Mouse (Mus musculus): Measurements from ENCODE around the gene Ttf1. TPM values are rescaled to one million over a fixed set of nuclear protein-coding genes. Genes with fewer than 3 reads are reported as not detected.
"Not testable (repeated sequence)": the region's sequence is repeated elsewhere in the genome, so short reads cannot be mapped to it uniquely, and the experiment has no call there.

Gene Ttf1
- polyA plus RNA-seq, 1 experiment from 2014 or later: 6.0 TPM

DNA sequence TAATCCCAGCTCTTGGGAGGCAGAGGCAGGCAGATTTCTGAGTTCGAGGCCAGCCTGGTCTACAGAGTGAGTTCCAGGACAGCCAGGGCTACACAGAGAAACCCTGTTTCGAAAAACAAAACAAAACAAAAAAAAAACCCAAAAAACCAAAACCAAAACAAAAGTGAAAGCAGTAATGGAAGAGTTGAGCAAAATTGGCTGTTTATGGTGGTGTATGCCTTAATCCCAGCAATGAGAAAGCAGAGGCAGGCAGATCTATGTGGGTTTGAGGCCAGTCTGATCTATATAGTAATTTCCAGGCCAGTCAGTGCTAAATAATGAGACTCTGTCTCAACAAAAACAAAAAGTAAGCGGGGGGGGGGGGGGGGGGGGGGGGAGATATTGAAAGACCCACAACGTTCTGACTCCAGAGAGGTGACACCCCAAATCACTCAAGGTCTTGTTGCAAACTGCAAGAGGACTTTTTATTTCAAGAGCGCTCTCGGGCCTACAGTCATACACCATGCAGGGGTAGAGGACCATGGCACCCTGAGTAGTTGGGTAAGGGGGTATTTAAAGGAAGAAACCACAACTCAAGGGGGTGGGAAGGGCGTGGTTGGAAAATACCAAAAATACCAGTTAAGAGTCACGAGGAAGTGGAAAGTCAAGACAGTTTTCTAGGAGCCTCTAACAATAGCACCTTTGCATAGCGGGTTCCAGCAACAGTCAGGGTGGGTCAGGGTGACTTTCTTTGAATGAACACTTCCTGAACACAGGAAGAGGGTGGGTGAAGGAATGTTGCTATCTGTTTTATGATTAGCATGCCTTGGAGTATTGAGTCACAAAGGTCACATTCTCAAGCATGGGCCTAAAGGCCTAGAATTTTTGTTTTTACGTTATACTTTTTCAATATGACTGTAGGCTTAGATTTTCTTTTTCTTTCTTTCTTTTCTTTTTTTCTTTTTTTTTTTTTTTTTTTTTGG is 42.6 kb downstream of the Ttf1 start:
- H3K27ac ChIP-seq; H3K27me3 ChIP-seq (ENCODE audit: control insufficient read depth, insufficient read depth, low read length); H3K9me3 ChIP-seq (ENCODE audit: control insufficient read depth, low read length); H3K36me3 ChIP-seq (replicated peaks; ENCODE audit: control insufficient read depth, insufficient read depth); H3K4me1 ChIP-seq (replicated peaks; ENCODE audit: control insufficient read depth, insufficient read depth, low read length); H3K9ac ChIP-seq; H3K4me3 ChIP-seq (replicated peaks; ENCODE audit: low read length); ATAC-seq (ENCODE audit: low FRiP score); H3K4me2 ChIP-seq (replicated peaks); DNase-seq (ENCODE audit: low spot score): not testable (repeated sequence)
- 91% methylated on average over 9 of the region's 10 CpGs for WGBS

DNA sequence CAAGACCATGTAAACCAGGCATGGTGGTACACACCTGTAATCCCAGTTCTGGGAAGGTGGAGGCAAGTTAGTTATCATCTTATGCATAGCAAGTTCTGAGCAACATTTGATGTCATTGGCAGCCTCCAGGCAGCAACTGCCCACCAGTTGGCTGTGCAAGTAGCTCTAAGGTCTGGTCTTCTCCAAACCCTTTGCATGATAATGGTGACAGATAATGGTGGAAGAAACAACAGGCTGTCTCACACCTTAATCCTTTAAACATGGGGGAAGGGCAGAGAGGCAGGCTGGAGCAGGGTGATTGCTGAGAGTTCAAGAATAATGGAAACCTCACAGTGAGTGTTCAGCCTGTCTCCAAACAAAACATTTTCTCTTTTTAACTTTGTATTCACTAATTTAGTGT is 60.9 kb downstream of the Ttf1 start:
- no peaks in the 10 kb centered on the region for H3K27me3 ChIP-seq (ENCODE audit: control insufficient read depth, insufficient read depth, low read length)
- H3K4me3 ChIP-seq (replicated peaks; ENCODE audit: low read length): no peak overlapping the region
- DNase-seq (ENCODE audit: low spot score) (no peak), ATAC-seq (ENCODE audit: low FRiP score) (no peak)
- peaks cover 2% of the 10 kb centered on the region; the same call in 1 of the 2 replicates for H3K4me1 ChIP-seq (replicated peaks; ENCODE audit: control insufficient read depth, insufficient read depth, low read length)
- no peaks in the 10 kb centered on the region for H3K9me3 ChIP-seq (ENCODE audit: control insufficient read depth, low read length)
- no peaks in the 10 kb centered on the region for H3K36me3 ChIP-seq (replicated peaks; ENCODE audit: control insufficient read depth, insufficient read depth)
- H3K9ac ChIP-seq: no peak overlapping the region
- no peak overlapping the region for H3K27ac ChIP-seq
- no peak overlapping the region for H3K4me2 ChIP-seq (replicated peaks)

GRCm38 (mm10) chr2:29122446-29122845 is 62.4 kb downstream of the Ttf1 start:
- H3K9ac ChIP-seq: no peak overlapping the region
- no peak overlapping the region for H3K4me2 ChIP-seq (replicated peaks)
- H3K4me1 ChIP-seq (replicated peaks; ENCODE audit: control insufficient read depth, insufficient read depth, low read length): peaks cover 11% of the 10 kb centered on the region
- no peak overlapping the region for H3K27ac ChIP-seq
- ATAC-seq (ENCODE audit: low FRiP score) (no peak), DNase-seq (ENCODE audit: low spot score) (no peak)
- peaks cover 7% of the 10 kb centered on the region for H3K36me3 ChIP-seq (replicated peaks; ENCODE audit: control insufficient read depth, insufficient read depth)
- WGBS: 76% methylated on average over 3 of the region's 3 CpGs
- H3K4me3 ChIP-seq (replicated peaks; ENCODE audit: low read length): no peak overlapping the region
- H3K27me3 ChIP-seq (ENCODE audit: control insufficient read depth, insufficient read depth, low read length): no peaks in the 10 kb centered on the region
- H3K9me3 ChIP-seq (ENCODE audit: control insufficient read depth, low read length): no peaks in the 10 kb centered on the region

DNA sequence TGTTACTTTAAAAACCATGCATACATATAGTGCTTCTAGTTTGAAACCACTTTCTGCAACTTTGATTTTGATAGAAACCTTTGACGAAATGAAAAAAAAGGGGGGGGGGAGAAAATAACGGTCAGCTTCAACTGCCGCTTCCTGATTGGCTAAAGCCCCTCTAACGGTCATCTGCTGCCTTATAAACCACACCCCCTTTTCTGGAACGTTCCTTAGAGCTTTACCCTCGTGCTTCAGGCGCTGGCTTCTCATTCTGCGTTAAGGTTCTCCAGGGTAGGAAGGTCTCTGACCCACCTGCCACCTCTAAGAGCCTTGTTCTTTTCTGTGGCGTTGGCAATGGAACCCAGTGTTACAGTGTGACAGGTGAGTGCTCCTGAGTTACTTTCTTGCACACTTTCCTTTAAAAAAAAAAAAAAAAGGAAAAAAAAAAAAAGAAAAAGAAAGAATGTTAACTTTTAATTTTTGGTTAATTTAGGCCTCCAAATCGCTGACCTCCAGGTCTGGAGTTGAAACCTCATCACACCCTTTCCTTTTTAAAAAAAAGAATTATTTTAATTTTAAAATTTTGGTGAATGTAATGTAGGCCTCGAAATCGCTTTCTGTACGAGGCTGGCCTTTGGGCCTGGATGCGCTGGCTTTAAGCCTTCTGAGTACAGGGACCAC is 64.0 kb downstream of the Ttf1 start, which contains the start of gene Setx:
Setx (plus strand) TSS at position 275 of the 663 bp plus-strand sequence.
- peak within 1 kb of the TSS; percentile 75 for H3K4me3 ChIP-seq (replicated peaks; ENCODE audit: low read length)
- DNase-seq (ENCODE audit: low spot score) (no peak), ATAC-seq (ENCODE audit: low FRiP score) (no peak)
- 71% methylated on average over 14 of the region's 14 CpGs for WGBS
- peak within 1 kb of the TSS; percentile 73 for H3K4me2 ChIP-seq (replicated peaks)
- peak within 1 kb of the TSS; percentile 87 for H3K9ac ChIP-seq
- peak within 1 kb of the TSS; percentile 88 for H3K27ac ChIP-seq
- no peaks in the 10 kb centered on the region for H3K9me3 ChIP-seq (ENCODE audit: control insufficient read depth, low read length)
- H3K4me1 ChIP-seq (replicated peaks; ENCODE audit: control insufficient read depth, insufficient read depth, low read length): peaks cover 11% of the 10 kb centered on the region
- peaks cover 22% of the 10 kb centered on the region for H3K36me3 ChIP-seq (replicated peaks; ENCODE audit: control insufficient read depth, insufficient read depth)
- H3K27me3 ChIP-seq (ENCODE audit: control insufficient read depth, insufficient read depth, low read length): no peaks in the 10 kb centered on the region

DNA sequence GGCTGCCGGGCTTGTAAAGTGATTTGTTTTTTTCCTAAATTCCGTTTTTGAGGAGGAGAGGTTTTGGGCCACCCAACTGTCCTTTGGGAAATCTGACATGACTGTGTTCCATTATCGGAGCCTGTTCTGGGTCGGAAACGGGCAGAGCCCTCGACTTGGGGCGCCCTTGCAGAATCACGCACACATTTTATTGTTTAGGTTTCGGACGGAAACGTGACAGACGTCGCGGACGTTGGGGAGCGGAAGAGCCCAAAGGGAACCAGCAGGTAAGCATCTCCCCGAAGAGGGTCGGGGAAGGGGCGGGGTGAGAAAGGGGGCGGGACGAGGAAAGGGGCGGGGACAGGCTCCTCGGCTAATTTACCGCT is 64.5 kb downstream of the Ttf1 start:
- Histone ChIP-seq H3K27me3 (ENCODE audit: control insufficient read depth, insufficient read depth, low read length) (no peaks in the 10 kb centered on the region), H3K4me2 (replicated peaks) (peak overlapping the region; percentile 73), H3K4me3 (replicated peaks; ENCODE audit: low read length) (peak overlapping the region; percentile 75), H3K27ac (peak overlapping the region; percentile 88), H3K36me3 (replicated peaks; ENCODE audit: control insufficient read depth, insufficient read depth) (peaks cover 27% of the 10 kb centered on the region), H3K9ac (peak overlapping the region; percentile 87), H3K9me3 (ENCODE audit: control insufficient read depth, low read length) (no peaks in the 10 kb centered on the region), H3K4me1 (replicated peaks; ENCODE audit: control insufficient read depth, insufficient read depth, low read length) (peaks cover 11% of the 10 kb centered on the region)
- DNase-seq (ENCODE audit: low spot score) (no peak), ATAC-seq (ENCODE audit: low FRiP score) (no peak)
- under 1% methylated on average over 24 of the region's 24 CpGs for WGBS

DNA sequence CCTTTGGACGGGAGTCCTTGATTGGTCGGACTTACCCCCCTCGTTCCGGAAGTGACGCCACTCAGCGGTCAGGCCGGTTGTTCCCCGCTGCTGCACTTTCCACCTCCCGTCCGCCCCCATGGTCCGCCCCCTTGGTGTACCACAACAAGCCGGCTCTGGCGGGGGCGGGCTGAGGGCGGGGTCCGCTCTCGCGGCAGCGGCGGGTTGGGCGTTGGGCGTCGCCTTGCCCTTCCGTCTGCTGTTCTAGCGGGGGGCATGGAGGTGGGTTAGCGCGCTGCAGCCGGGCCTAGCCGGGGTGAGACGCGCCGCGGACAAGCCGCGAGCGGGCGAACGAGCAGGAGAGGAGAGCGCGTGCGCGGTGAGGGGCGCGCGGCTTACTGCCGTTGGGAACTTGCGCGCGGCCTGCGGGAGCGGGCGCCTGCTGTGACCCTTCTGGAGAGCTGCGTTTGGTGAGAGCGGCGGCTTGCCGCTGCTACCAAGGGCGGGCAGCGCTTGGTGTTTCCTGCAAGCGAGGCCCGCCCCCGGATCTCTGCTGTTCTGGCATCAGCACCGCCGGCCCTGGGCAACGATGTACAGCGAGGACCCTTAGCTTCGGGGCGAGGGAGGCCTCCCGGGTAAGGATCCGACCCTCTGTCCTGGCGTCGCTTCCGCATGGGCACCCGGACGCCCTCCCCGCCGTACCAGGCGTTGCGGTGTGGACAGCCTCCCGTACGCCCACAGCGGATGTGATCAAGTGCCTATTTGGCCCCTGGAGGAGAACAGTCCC is 65.1 kb downstream of the Ttf1 start:
- WGBS: under 1% methylated on average over 81 of the region's 81 CpGs
- Histone ChIP-seq H3K4me1 (replicated peaks; ENCODE audit: control insufficient read depth, insufficient read depth, low read length) (peaks cover 11% of the 10 kb centered on the region), H3K9ac (peak overlapping the region; percentile 87), H3K27ac (peak overlapping the region; percentile 88), H3K9me3 (ENCODE audit: control insufficient read depth, low read length) (no peaks in the 10 kb centered on the region), H3K27me3 (ENCODE audit: control insufficient read depth, insufficient read depth, low read length) (no peaks in the 10 kb centered on the region), H3K4me2 (replicated peaks) (peak overlapping the region; percentile 73), H3K4me3 (replicated peaks; ENCODE audit: low read length) (peak overlapping the region; percentile 75), H3K36me3 (replicated peaks; ENCODE audit: control insufficient read depth, insufficient read depth) (peaks cover 32% of the 10 kb centered on the region)
- DNase-seq (ENCODE audit: low spot score): peak; percentile 98
- ATAC-seq (ENCODE audit: low FRiP score): peak; percentile 97

GRCm38 (mm10) chr2:29130118-29130899 is 70.2 kb downstream of the Ttf1 start:
- Histone ChIP-seq H3K4me3 (replicated peaks; ENCODE audit: low read length) (no peak overlapping the region), H3K36me3 (replicated peaks; ENCODE audit: control insufficient read depth, insufficient read depth) (peaks cover 81% of the 10 kb centered on the region), H3K4me2 (replicated peaks) (no peak overlapping the region), H3K9me3 (ENCODE audit: control insufficient read depth, low read length) (no peaks in the 10 kb centered on the region), H3K27me3 (ENCODE audit: control insufficient read depth, insufficient read depth, low read length) (no peaks in the 10 kb centered on the region), H3K4me1 (replicated peaks; ENCODE audit: control insufficient read depth, insufficient read depth, low read length) (peaks cover 11% of the 10 kb centered on the region), H3K9ac (no peak overlapping the region), H3K27ac (no peak overlapping the region)
- ATAC-seq (ENCODE audit: low FRiP score): no peak
- 97% methylated on average over 7 of the region's 7 CpGs for WGBS
- no peak for DNase-seq (ENCODE audit: low spot score)

DNA sequence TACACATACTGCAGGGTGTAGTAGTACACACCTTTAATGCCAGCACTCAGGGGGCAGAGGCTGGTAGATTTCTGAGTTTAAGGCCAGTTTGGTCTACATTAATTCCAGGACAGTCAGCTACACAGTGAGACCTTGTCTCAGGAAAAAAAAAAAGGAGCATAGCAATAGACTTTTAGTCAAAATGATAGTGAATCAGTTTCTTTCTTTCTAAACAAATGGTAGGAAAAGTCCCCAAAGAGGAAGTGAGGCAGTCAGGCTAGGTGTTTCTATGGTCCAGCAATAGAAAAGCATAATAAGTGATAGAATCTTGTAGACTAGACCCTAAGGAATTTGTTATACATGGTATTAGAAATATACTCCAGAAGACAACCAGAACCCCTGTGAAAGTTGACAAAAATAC is 75.1 kb downstream of the Ttf1 start:
- H3K36me3 ChIP-seq (replicated peaks; ENCODE audit: control insufficient read depth, insufficient read depth): peaks cover 80% of the 10 kb centered on the region
- DNase-seq (ENCODE audit: low spot score) (no peak), ATAC-seq (ENCODE audit: low FRiP score) (no peak)

More for the DNA sequence above, 75.1 kb downstream of the Ttf1 start:
- no peak overlapping the region for H3K4me2 ChIP-seq (replicated peaks)
- H3K9ac ChIP-seq: no peak overlapping the region
- no peak overlapping the region for H3K27ac ChIP-seq
- H3K9me3 ChIP-seq (ENCODE audit: control insufficient read depth, low read length): no peaks in the 10 kb centered on the region
- no peaks in the 10 kb centered on the region for H3K4me1 ChIP-seq (replicated peaks; ENCODE audit: control insufficient read depth, insufficient read depth, low read length)
- H3K4me3 ChIP-seq (replicated peaks; ENCODE audit: low read length): no peak overlapping the region
- no peaks in the 10 kb centered on the region for H3K27me3 ChIP-seq (ENCODE audit: control insufficient read depth, insufficient read depth, low read length)
